Mouse (Mus musculus) neural tube, embryonic 15.5 days (tissue): ENCODE measurements around the gene Ppard. TPM values are rescaled to one million over a fixed set of nuclear protein-coding genes. Genes with fewer than 3 reads are reported as not detected.

ENCODE experiments used
- ATAC-seq: fragments of 200-750 bp; cut with Nextera tagmentation; 2 replicates; pipeline ENCODE4 v1.8.0; 2017; ENCODE audit warnings: mild to moderate bottlenecking, moderate TSS enrichment, moderate library complexity; ENCODE audit not compliant: low FRiP score
- H3K27ac ChIP-seq: fragments of 300-500 bp; sonication (generic); replicated peaks from 2 replicates; pipeline ENCODE4 v1.5.1; 2015; ENCODE audit warnings: mild to moderate bottlenecking, inconsistent platforms
- H3K27me3 ChIP-seq: fragments of 300-500 bp; sonication (generic); replicated peaks from 2 replicates; pipeline ENCODE4 v1.6.1; 2015; ENCODE audit warnings: inconsistent platforms
- H3K36me3 ChIP-seq: fragments of 300-500 bp; sonication (generic); 2 replicates; pipeline ENCODE4 v1.6.1; 2015; ENCODE audit warnings: inconsistent platforms
- H3K4me1 ChIP-seq: fragments of 300-500 bp; sonication (generic); 2 replicates; pipeline ENCODE4 v1.6.1; 2015; ENCODE audit warnings: inconsistent platforms
- H3K4me2 ChIP-seq: fragments of 300-500 bp; sonication (generic); 2 replicates; pipeline ENCODE4 v1.6.1; 2015; ENCODE audit warnings: inconsistent platforms, mild to moderate bottlenecking, moderate library complexity
- H3K4me3 ChIP-seq: fragments of 300-500 bp; sonication (generic); replicated peaks from 2 replicates; pipeline ENCODE4 v1.5.1; 2015; ENCODE audit warnings: mild to moderate bottlenecking, inconsistent platforms
- H3K9ac ChIP-seq: fragments of 300-500 bp; sonication (generic); replicated peaks from 2 replicates; pipeline ENCODE4 v1.6.1; 2015; ENCODE audit warnings: mild to moderate bottlenecking, inconsistent platforms
- H3K9me3 ChIP-seq: fragments of 300-500 bp; sonication (generic); replicated peaks from 2 replicates; pipeline ENCODE4 v1.6.1; 2016; ENCODE audit warnings: inconsistent platforms
- WGBS: fragments of 180-500 bp; shearing (Covaris S2); methylation state at CpG from one replicate; pipeline ENCODE4 v1.1.7; 2015; ENCODE audit warnings: mixed read lengths; 5-methylcytosine and 5-hydroxymethylcytosine counted together
- polyA plus RNA-seq: library from polyadenylated mRNA; unstranded; fragments of >200 nt; fragmentation: Nextera tagmentation; extraction: Ambion mirVana; gene quantifications from 2 replicates; pipeline ENCODE4 v1.2.1, GENCODE M21; 2015

The Ppard gene
- polyA plus RNA-seq, 1 experiment from 2014 or later: 1.3 TPM

DNA sequence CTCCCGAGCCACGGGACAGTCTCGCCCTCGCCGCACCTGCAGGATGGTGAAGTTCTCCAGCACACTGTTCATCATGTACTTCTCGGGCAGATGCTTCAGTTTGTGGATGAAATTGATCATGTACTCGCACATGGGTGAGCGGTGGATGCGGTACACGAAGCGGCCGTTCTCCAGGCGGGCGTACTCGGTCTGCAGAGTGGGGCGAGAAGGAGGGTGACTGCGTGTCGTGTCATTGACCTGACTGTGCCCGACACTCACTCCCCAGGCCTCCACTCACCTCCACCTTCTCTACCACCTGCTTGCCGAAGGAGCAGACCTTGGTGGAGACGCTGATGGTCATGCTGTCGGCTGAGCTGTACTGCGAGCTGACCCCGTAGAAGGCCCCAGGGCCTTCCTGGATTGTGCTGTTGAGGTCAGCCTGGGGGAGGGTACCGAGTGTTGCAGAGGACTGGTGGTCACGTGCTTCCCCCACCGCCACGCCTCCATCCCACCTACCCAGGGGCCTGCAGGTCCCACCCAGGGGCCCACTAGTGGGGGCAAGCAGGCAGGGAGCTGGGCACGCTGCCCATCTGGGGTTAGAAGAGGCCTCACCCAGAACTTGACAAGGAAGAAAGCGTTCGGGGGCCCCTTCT lies 100.5 kb downstream of the Ppard start:
- Histone ChIP-seq H3K4me1 (peaks cover 37% of the 10 kb centered on the region), H3K9ac (0 out of 2 replicates have a peak overlapping the region, but pooled peaks have one; percentile 3), H3K4me3 (no peak overlapping the region), H3K4me2 (peak overlapping the region; percentile 20), H3K36me3 (peaks cover 19% of the 10 kb centered on the region), H3K27me3 (no peaks in the 10 kb centered on the region), H3K9me3 (no peaks in the 10 kb centered on the region), H3K27ac (no peak overlapping the region)
- ATAC-seq: no peak
- 54% methylated on average over 31 of the region's 31 CpGs for WGBS

DNA sequence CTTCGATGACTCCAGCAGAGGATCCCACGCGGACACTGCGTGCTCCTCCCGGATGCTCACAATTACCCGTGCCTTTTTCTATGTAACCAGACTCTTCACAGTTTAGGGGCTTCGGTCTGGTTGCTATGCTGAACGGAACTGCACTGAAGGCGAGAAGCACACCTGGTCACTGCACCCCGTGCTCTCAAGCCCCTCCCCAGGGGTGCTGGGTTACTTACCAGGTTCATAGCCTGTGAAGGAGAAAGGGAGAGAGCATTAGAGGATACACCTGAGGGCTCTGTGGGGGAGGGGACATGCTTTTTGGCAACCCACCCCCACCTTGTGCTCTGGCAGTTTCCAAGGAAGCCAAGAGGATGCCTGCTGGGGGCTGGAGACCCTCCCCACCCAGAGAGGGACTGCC lies 102.8 kb downstream of the Ppard start:
- Histone ChIP-seq H3K4me2 (no peak overlapping the region), H3K9ac (no peak overlapping the region), H3K36me3 (peaks cover 10% of the 10 kb centered on the region), H3K27ac (no peak overlapping the region), H3K4me1 (peaks cover 22% of the 10 kb centered on the region), H3K9me3 (no peaks in the 10 kb centered on the region), H3K4me3 (no peak overlapping the region), H3K27me3 (no peaks in the 10 kb centered on the region)
- ATAC-seq: no peak
- WGBS: 74% methylated on average over 10 of the region's 10 CpGs

GRCm38 (mm10) chr17:28337547-28337946 lies 105.0 kb downstream of the Ppard start:
- Histone ChIP-seq H3K4me3 (no peak overlapping the region), H3K9me3 (no peaks in the 10 kb centered on the region), H3K4me2 (no peak overlapping the region), H3K4me1 (peaks cover 23% of the 10 kb centered on the region), H3K36me3 (no peaks in the 10 kb centered on the region), H3K9ac (no peak overlapping the region), H3K27me3 (no peaks in the 10 kb centered on the region), H3K27ac (no peak overlapping the region)
- WGBS: 94% methylated on average over 7 of the region's 7 CpGs
- ATAC-seq: no peak

DNA sequence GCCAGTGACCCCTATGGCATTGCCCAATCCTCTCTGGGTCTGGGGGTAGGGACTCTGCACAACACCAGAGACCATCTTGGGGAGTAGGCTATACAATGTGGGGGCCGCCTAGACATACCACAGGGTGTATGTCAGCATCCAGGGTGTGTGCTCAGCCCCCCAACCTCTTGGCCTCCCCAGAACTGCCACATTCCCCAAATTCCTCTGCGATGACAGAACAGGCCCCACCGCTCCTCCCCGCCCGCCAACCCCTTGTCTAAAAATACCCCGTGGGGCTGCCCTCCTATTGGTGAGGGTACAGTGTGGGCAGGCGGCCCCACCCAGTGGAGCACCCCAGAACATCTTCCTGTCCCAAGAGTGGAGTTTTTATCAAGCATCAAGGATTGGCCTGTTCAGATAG lies 108.1 kb downstream of the Ppard start:
- Histone ChIP-seq H3K36me3 (no peaks in the 10 kb centered on the region), H3K4me1 (peaks cover 18% of the 10 kb centered on the region), H3K9ac (peak overlapping the region; percentile 32; the same call in 1 of the 2 replicates), H3K9me3 (no peaks in the 10 kb centered on the region), H3K27ac (no peak overlapping the region), H3K27me3 (no peaks in the 10 kb centered on the region), H3K4me3 (no peak overlapping the region; the same call in 1 of the 2 replicates), H3K4me2 (peak overlapping the region; percentile 58)
- ATAC-seq: 0 out of 2 replicates have a peak, but pooled peaks have one; percentile 12
- 80% methylated on average over 7 of the region's 7 CpGs for WGBS

DNA sequence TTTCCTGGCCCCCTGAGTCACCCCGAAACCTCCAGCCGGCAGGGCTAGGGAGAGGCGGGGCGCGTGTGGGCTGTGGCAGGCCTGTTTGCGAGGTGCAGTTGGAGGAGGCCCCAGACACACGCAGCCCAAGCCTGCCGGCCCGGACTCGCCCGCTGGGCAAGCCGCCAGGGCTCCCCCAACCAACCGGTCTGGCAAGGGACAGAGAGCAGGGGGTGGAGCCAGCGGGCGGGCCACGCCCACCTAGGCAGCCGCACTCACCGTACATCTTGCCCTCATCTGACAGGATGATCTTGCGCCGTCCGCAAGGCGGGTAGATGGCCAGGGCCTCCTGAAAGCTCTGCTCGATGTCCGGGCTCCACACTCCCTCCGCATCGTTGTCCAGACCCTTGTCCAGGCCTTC lies 108.6 kb downstream of the Ppard start:
- WGBS: 5% methylated on average over 26 of the region's 26 CpGs
- Histone ChIP-seq H3K9me3 (no peaks in the 10 kb centered on the region), H3K4me1 (peaks cover 23% of the 10 kb centered on the region), H3K36me3 (no peaks in the 10 kb centered on the region), H3K4me3 (peak overlapping the region; percentile 23), H3K4me2 (peak overlapping the region; percentile 58), H3K27me3 (no peaks in the 10 kb centered on the region), H3K9ac (peak overlapping the region; percentile 32), H3K27ac (no peak overlapping the region)
- peak; percentile 39; the same call in 1 of the 2 replicates for ATAC-seq

GRCm38 (mm10) chr17:28344050-28344607 lies 111.6 kb downstream of the Ppard start:
- Histone ChIP-seq H3K4me3 (no peak overlapping the region), H3K9ac (no peak overlapping the region), H3K27me3 (peaks cover 9% of the 10 kb centered on the region), H3K36me3 (no peaks in the 10 kb centered on the region), H3K9me3 (no peaks in the 10 kb centered on the region), H3K4me2 (no peak overlapping the region), H3K27ac (no peak overlapping the region), H3K4me1 (peaks cover 39% of the 10 kb centered on the region)
- ATAC-seq: no peak
- 49% methylated on average over 4 of the region's 4 CpGs for WGBS

- Histone ChIP-seq H3K4me1 (peaks cover 43% of the 10 kb centered on the region), H3K27me3 (peaks cover 15% of the 10 kb centered on the region), H3K4me2 (no peak overlapping the region), H3K27ac (no peak overlapping the region), H3K4me3 (no peak overlapping the region), H3K9ac (no peak overlapping the region), H3K9me3 (no peaks in the 10 kb centered on the region), H3K36me3 (no peaks in the 10 kb centered on the region)
- ATAC-seq: no peak
- 60% methylated on average over 3 of the region's 3 CpGs for WGBS
Observed at GRCm38 (mm10) chr17:28344670-28345069, 112.2 kb downstream of the Ppard start.

- ATAC-seq: no peak
- peaks cover 48% of the 10 kb centered on the region for H3K4me1 ChIP-seq
- H3K36me3 ChIP-seq: no peaks in the 10 kb centered on the region
- no peaks in the 10 kb centered on the region for H3K9me3 ChIP-seq
- H3K27me3 ChIP-seq: peaks cover 17% of the 10 kb centered on the region
- H3K27ac ChIP-seq: no peak overlapping the region
- H3K9ac ChIP-seq: no peak overlapping the region
- H3K4me2 ChIP-seq: no peak overlapping the region; the same call in 1 of the 2 replicates
- no peak overlapping the region for H3K4me3 ChIP-seq
- WGBS: 20% methylated on average over 8 of the region's 8 CpGs
Observed at GRCm38 (mm10) chr17:28345271-28345721, 112.8 kb downstream of the Ppard start.

DNA sequence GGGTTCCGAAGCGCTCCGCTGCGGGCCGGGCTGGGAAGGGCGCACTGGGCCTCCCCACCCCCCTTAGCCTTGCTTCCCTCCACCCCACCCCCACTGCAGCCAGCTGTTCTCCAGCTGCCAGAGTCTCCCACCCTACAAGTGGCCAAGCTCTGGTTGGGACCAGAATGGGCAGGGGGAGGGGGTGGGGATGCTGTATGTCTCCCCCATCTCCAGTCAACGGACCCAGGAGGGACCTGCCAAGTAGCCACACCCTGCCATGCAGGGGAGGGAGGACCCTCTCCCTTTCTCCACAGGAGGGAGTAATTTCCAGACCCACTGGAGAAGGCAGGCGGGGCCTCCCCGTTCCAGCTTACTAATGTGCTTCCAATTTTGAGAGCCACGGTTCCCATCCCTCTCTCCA lies 113.4 kb downstream of the Ppard start:
- Histone ChIP-seq H3K9me3 (no peaks in the 10 kb centered on the region), H3K27me3 (peaks cover 17% of the 10 kb centered on the region), H3K27ac (no peak overlapping the region), H3K4me3 (no peak overlapping the region), H3K9ac (no peak overlapping the region), H3K36me3 (no peaks in the 10 kb centered on the region), H3K4me1 (peaks cover 49% of the 10 kb centered on the region), H3K4me2 (no peak overlapping the region; the same call in none of the 2 replicates)
- WGBS: 16% methylated on average over 10 of the region's 10 CpGs
- no peak for ATAC-seq

GRCm38 (mm10) chr17:28347327-28347726 lies 114.8 kb downstream of the Ppard start:
- Histone ChIP-seq H3K4me1 (peaks cover 50% of the 10 kb centered on the region), H3K27me3 (peaks cover 29% of the 10 kb centered on the region), H3K36me3 (no peaks in the 10 kb centered on the region), H3K4me2 (no peak overlapping the region), H3K4me3 (no peak overlapping the region), H3K9ac (no peak overlapping the region), H3K27ac (no peak overlapping the region), H3K9me3 (no peaks in the 10 kb centered on the region)
- WGBS: 81% methylated on average over 10 of the region's 10 CpGs
- no peak for ATAC-seq

GRCm38 (mm10) chr17:28348211-28348610 lies 115.7 kb downstream of the Ppard start:
- peaks cover 50% of the 10 kb centered on the region for H3K4me1 ChIP-seq
- no peak for ATAC-seq

DNA sequence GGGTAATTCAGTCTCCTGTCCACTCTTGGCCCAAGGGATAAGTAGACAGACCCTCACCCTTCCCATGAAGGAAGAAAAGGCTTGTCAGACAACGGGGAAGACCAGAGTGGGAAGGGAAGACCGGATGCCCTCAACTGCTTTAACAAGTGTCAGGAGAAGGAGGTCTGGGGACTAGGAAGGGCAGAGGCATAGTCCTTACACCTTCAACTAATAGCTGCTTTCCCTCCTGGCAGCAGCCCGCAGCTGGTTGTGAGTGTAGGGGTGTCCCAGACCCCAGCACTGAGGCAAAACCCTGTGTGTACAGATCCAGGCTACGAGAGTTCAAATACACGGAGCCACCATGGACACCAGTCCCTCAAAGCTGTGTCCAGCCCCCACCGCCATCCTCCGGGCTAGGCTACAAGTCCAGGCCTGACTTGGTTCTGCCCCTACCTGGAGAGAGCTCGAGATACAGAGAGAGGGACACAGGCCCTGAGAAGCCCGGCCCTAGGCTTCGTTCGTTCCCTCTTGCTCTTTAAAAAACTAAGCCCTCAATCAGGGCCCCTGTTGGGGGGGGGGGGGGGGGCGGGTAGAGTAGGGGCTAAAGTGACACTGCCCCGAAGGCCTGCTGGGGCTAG lies 116.9 kb downstream of the Ppard start:
- Histone ChIP-seq H3K9ac (peak overlapping the region; percentile 59), H3K4me3 (peak overlapping the region; percentile 59), H3K4me1 (peaks cover 50% of the 10 kb centered on the region), H3K27ac (no peak overlapping the region; the same call in 1 of the 2 replicates), H3K9me3 (no peaks in the 10 kb centered on the region), H3K27me3 (peaks cover 36% of the 10 kb centered on the region), H3K36me3 (no peaks in the 10 kb centered on the region), H3K4me2 (peak overlapping the region; percentile 95)
- ATAC-seq: no peak
- WGBS: 17% methylated on average over 13 of the region's 13 CpGs

More at GRCm38 (mm10) chr17:28348211-28348610, 115.7 kb downstream of the Ppard start:
- no peaks in the 10 kb centered on the region for H3K9me3 ChIP-seq
- H3K4me3 ChIP-seq: no peak overlapping the region
- no peaks in the 10 kb centered on the region for H3K36me3 ChIP-seq
- no peak overlapping the region for H3K9ac ChIP-seq
- WGBS: 67% methylated on average over 6 of the region's 6 CpGs
- H3K27me3 ChIP-seq: peaks cover 36% of the 10 kb centered on the region
- H3K27ac ChIP-seq: no peak overlapping the region
- H3K4me2 ChIP-seq: peak overlapping the region; percentile 95; the same call in 1 of the 2 replicates
